Mouse (Mus musculus) heart, postnatal 10 days (tissue): ENCODE results near the gene Tmem138. TPM values are rescaled to one million over a fixed set of nuclear protein-coding genes. Genes with fewer than 3 reads are reported as not detected.
"Not testable (repeated sequence)": the region's sequence is repeated elsewhere in the genome, so short reads cannot be mapped to it uniquely, and the experiment has no call there.

Source experiments
- DNase-seq, 2 experiments: peaks; one replicate each; pipeline ENCODE4 v3.0.0; 2021
- intact Hi-C: fragments of 180-260 bp; cut with DNase I; formaldehyde crosslinking; loops from one replicate; pipeline ENCODE4 v1.15.1; 2025
- total RNA-seq, 2 experiments: library from RNA; stranded (reverse); gene quantifications; 2 replicates each; pipeline ENCODE4 v1.2.3; 2021

Gene Tmem138
- total RNA-seq, 2 experiments from 2014 or later: 4.3 to 4.8 TPM

GRCm38 (mm10) chr19:10580761-10581160 lies 3.6 kb upstream of the Tmem138 start:
- no peak for DNase-seq
- intact Hi-C loops: no loop called here

- DNase-seq: no peak
- intact Hi-C loops: no loop called here
Measured at GRCm38 (mm10) chr19:10580102-10580501, 2.9 kb upstream of the Tmem138 start.

- intact Hi-C loops: no loop called here
- DNase-seq: no peak
Measured at GRCm38 (mm10) chr19:10569627-10570026, 7.5 kb downstream of the Tmem138 start.

- intact Hi-C loops: no loop called here
- no peak for DNase-seq
Measured at GRCm38 (mm10) chr19:10565217-10565616, 11.9 kb downstream of the Tmem138 start.

GRCm38 (mm10) chr19:10564278-10564677 lies 12.9 kb downstream of the Tmem138 start:
- intact Hi-C loops: no loop called here

GRCm38 (mm10) chr19:10562351-10562750 lies 14.8 kb downstream of the Tmem138 start:
- intact Hi-C loops: no loop called here
- no peak for DNase-seq

More at GRCm38 (mm10) chr19:10564278-10564677, 12.9 kb downstream of the Tmem138 start:
- no peak for DNase-seq

GRCm38 (mm10) chr19:10561558-10562314 lies 15.4 kb downstream of the Tmem138 start:
- intact Hi-C loops: no loop called here
- peak; percentile 74 to 77 for DNase-seq

GRCm38 (mm10) chr19:10560108-10560507 lies 17.1 kb downstream of the Tmem138 start:
- intact Hi-C loops: no loop called here
- DNase-seq: peak; percentile 22 to 47

GRCm38 (mm10) chr19:10557837-10558375 lies 19.3 kb downstream of the Tmem138 start:
- not testable (repeated sequence) for DNase-seq
- intact Hi-C loops: loop anchor here (2.0 kb wide), 1 partner anchor 19 kb away; the partner anchor contains the start of genes Cyb561a3 and Tmem138

- no peak for DNase-seq
- intact Hi-C loops: loop anchor here (2.0 kb wide), 1 partner anchor 19 kb away; the partner anchor contains the start of genes Cyb561a3 and Tmem138
Measured at GRCm38 (mm10) chr19:10557430-10557829, 19.7 kb downstream of the Tmem138 start.

GRCm38 (mm10) chr19:10557001-10557400 lies 20.2 kb downstream of the Tmem138 start:
- intact Hi-C loops: loop anchor here (2.0 kb wide), 1 partner anchor 20 kb away; the partner anchor contains the start of genes Cyb561a3 and Tmem138
- DNase-seq: no peak

- peak; percentile 87 to 88 for DNase-seq
- intact Hi-C loops: loop anchor here (1.0 to 2.0 kb wide), 2 partner anchors 21 to 49 kb away; partner anchors contain the start of genes Cyb561a3, Ddb1, Tkfc and Tmem138
Measured at GRCm38 (mm10) chr19:10555624-10556510, 21.3 kb downstream of the Tmem138 start, which contains the start of gene Tmem216. Gene Tmem216, minus strand, starts transcription at chr19:10556238.

GRCm38 (mm10) chr19:10539454-10539853 lies 37.7 kb downstream of the Tmem138 start:
- intact Hi-C loops: no loop called here
- no peak for DNase-seq

- intact Hi-C loops: no loop called here
- no peak for DNase-seq
Measured at GRCm38 (mm10) chr19:10530082-10530481, 47.1 kb downstream of the Tmem138 start.

GRCm38 (mm10) chr19:10525910-10526309 lies 51.3 kb downstream of the Tmem138 start, which contains the start of gene Sdhaf2:
Gene Sdhaf2, minus strand, starts transcription at chr19:10526142.
- intact Hi-C loops: no loop called here
- DNase-seq: peak in 1 of 2 experiments; percentile 51

- intact Hi-C loops: no loop called here
Measured at GRCm38 (mm10) chr19:10525106-10525901, 51.9 kb downstream of the Tmem138 start, which contains the start of gene Cpsf7. Gene Cpsf7, plus strand, starts transcription at chr19:10525266.

GRCm38 (mm10) chr19:10524784-10525105 lies 52.4 kb downstream of the Tmem138 start:
- no peak for DNase-seq
- intact Hi-C loops: no loop called here

More at GRCm38 (mm10) chr19:10525106-10525901, 51.9 kb downstream of the Tmem138 start, which contains the start of gene Cpsf7:
- DNase-seq: peak; percentile 94 to 96

- no peak for DNase-seq
- intact Hi-C loops: no loop called here
Measured at GRCm38 (mm10) chr19:10523483-10524080, 53.6 kb downstream of the Tmem138 start.

GRCm38 (mm10) chr19:10521926-10522325 lies 55.2 kb downstream of the Tmem138 start:
- intact Hi-C loops: no loop called here
- no peak for DNase-seq
